Mouse (Mus musculus) lung, postnatal 0 days (tissue): ENCODE data around the gene Ctsc. TPM values are rescaled to one million over a fixed set of nuclear protein-coding genes. Genes with fewer than 3 reads are reported as not detected.
A peak's percentile ranks its signal among the peaks of the same experiment; 100 is the strongest.

ENCODE experiments used
- ATAC-seq: fragments of 200-750 bp; cut with Nextera tagmentation; 2 replicates; pipeline ENCODE4 v1.8.0; 2017; ENCODE audit warnings: moderate library complexity
- DNase-seq: peaks from one replicate; pipeline ENCODE4 v3.0.0-alpha.2; 2016; ENCODE audit warnings: low spot score
- H3K27ac ChIP-seq: fragments of 300-500 bp; sonication (generic); 2 replicates; pipeline ENCODE4 v1.5.1; 2014; ENCODE audit warnings: antibody characterized with exemption, mild to moderate bottlenecking, low read length, mixed read lengths
- H3K27me3 ChIP-seq: fragments of 300-500 bp; sonication (generic); replicated peaks from 2 replicates; pipeline ENCODE4 v1.6.1; 2014; ENCODE audit warnings: low read length, mixed read lengths; ENCODE audit not compliant: insufficient read depth
- H3K36me3 ChIP-seq: fragments of 300-500 bp; sonication (generic); 2 replicates; pipeline ENCODE4 v1.6.1; 2014; ENCODE audit warnings: low read length, mixed read lengths; ENCODE audit not compliant: insufficient read depth
- H3K4me1 ChIP-seq: fragments of 300-500 bp; sonication (generic); 2 replicates; pipeline ENCODE4 v1.6.1; 2014; ENCODE audit warnings: antibody characterized with exemption, low read depth, low read length, mixed read lengths; ENCODE audit not compliant: insufficient read depth
- H3K4me2 ChIP-seq: fragments of 300-500 bp; sonication (generic); replicated peaks from 2 replicates; pipeline ENCODE4 v1.6.1; 2014; ENCODE audit warnings: low read depth, mild to moderate bottlenecking, low read length, moderate library complexity, mixed read lengths
- H3K4me3 ChIP-seq: fragments of 300-500 bp; sonication (generic); 2 replicates; pipeline ENCODE4 v1.5.1; 2014; ENCODE audit warnings: low read depth, low read length
- H3K9ac ChIP-seq: fragments of 300-500 bp; sonication (generic); replicated peaks from 2 replicates; pipeline ENCODE4 v1.6.1; 2014; ENCODE audit warnings: low read depth, mild to moderate bottlenecking
- H3K9me3 ChIP-seq: fragments of 300-500 bp; sonication (generic); 2 replicates; pipeline ENCODE4 v1.6.1; 2016; ENCODE audit warnings: low read length, mixed read lengths
- CTCF ChIP-seq: IDR thresholded peaks from 2 replicates; pipeline ENCODE4 v1.5.1; 2016; ENCODE audit warnings: antibody characterized with exemption, mild to moderate bottlenecking
- EP300 ChIP-seq: IDR thresholded peaks from 2 replicates; pipeline ENCODE4 v1.6.1; 2016; ENCODE audit warnings: antibody characterized with exemption, mild to moderate bottlenecking, control low read depth
- WGBS: fragments of 180-500 bp; shearing (Covaris S2); extraction: QIAGEN DNeasy Blood & Tissue Kit; methylation state at CpG from one replicate; pipeline ENCODE4 v1.1.7; 2014; 5-methylcytosine and 5-hydroxymethylcytosine counted together
- polyA plus RNA-seq: library from polyadenylated mRNA; unstranded; fragments of >200 nt; fragmentation: Nextera tagmentation; extraction: Ambion mirVana; gene quantifications from 2 replicates; pipeline ENCODE4 v1.2.1, GENCODE M21; 2015

Ctsc gene
- polyA plus RNA-seq, 1 experiment from 2014 or later = 303 TPM

- H3K9me3 ChIP-seq = no peaks in the 10 kb centered on the region
- H3K27ac ChIP-seq = no peak overlapping the region
- TF ChIP-seq CTCF (no peak), EP300 (no peak)
These were observed 44.5 kb downstream of the Ctsc start for GRCm38 (mm10) chr7:88322431-88322830.

GRCm38 (mm10) chr7:88327495-88327894 lies 49.6 kb downstream of the Ctsc start:
- ATAC-seq = no peak
- no peak overlapping the region for H3K9ac ChIP-seq
- DNase-seq = no peak

More at GRCm38 (mm10) chr7:88322431-88322830, 44.5 kb downstream of the Ctsc start:
- Histone ChIP-seq H3K36me3 (no peaks in the 10 kb centered on the region), H3K4me3 (no peak overlapping the region), H3K27me3 (no peaks in the 10 kb centered on the region), H3K4me2 (no peak overlapping the region), H3K9ac (no peak overlapping the region), H3K4me1 (no peaks in the 10 kb centered on the region)
- WGBS = 61% methylated on average over 2 of the region's 2 CpGs
- DNase-seq (no peak), ATAC-seq (no peak)

DNA sequence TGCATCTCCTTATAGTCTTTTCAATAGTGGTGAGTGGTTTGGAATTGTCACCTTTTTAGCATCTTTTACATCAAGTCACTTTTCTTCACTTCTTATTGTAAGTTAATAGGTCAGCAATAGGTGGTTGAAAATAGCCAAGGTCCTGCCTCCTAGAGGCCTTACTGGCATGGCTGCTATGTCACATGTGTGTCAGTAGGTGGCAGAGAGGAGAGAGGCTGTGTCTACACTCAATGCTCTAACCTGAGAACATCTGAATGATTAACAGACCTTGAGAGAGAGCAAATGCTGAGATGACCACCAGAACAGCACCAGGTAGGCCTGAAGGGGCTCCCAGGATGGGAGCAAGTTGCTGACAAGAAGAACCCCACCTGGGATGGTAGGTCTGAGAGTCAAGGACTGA lies 65.9 kb downstream of the Ctsc start:
- H3K36me3 ChIP-seq = no peaks in the 10 kb centered on the region
- H3K9me3 ChIP-seq = no peaks in the 10 kb centered on the region
- H3K4me1 ChIP-seq = no peaks in the 10 kb centered on the region
- TF ChIP-seq EP300 (no peak), CTCF (peak; percentile 91)
- no peaks in the 10 kb centered on the region for H3K27me3 ChIP-seq
- H3K4me2 ChIP-seq = no peak overlapping the region
- no peak overlapping the region for H3K27ac ChIP-seq
- DNase-seq = peak; percentile 50
- H3K9ac ChIP-seq = no peak overlapping the region
- H3K4me3 ChIP-seq = no peak overlapping the region
- ATAC-seq = 0 out of 2 replicates have a peak, but pooled peaks have one; percentile 48

More at GRCm38 (mm10) chr7:88327495-88327894, 49.6 kb downstream of the Ctsc start:
- H3K9me3 ChIP-seq = no peaks in the 10 kb centered on the region
- no peak overlapping the region for H3K27ac ChIP-seq
- H3K4me1 ChIP-seq = no peaks in the 10 kb centered on the region
- H3K36me3 ChIP-seq = no peaks in the 10 kb centered on the region
- H3K27me3 ChIP-seq = no peaks in the 10 kb centered on the region
- TF ChIP-seq CTCF (no peak), EP300 (no peak)
- H3K4me2 ChIP-seq = no peak overlapping the region
- H3K4me3 ChIP-seq = no peak overlapping the region

GRCm38 (mm10) chr7:88346035-88346434 lies 68.2 kb downstream of the Ctsc start:
- TF ChIP-seq CTCF (no peak), EP300 (no peak)
- Histone ChIP-seq H3K36me3 (no peaks in the 10 kb centered on the region), H3K27ac (no peak overlapping the region), H3K9ac (no peak overlapping the region), H3K4me3 (no peak overlapping the region), H3K4me1 (no peaks in the 10 kb centered on the region), H3K9me3 (no peaks in the 10 kb centered on the region), H3K4me2 (no peak overlapping the region), H3K27me3 (no peaks in the 10 kb centered on the region)
- ATAC-seq = no peak; the same call in 1 of the 2 replicates
- peak; percentile 11 for DNase-seq
- 77% methylated on average over 1 of the region's 1 CpGs for WGBS

GRCm38 (mm10) chr7:88356871-88357776 lies 79.2 kb downstream of the Ctsc start:
- ATAC-seq = no peak
- Histone ChIP-seq H3K4me1 (no peaks in the 10 kb centered on the region), H3K4me3 (no peak overlapping the region), H3K36me3 (no peaks in the 10 kb centered on the region), H3K9ac (no peak overlapping the region), H3K9me3 (no peaks in the 10 kb centered on the region), H3K27me3 (no peaks in the 10 kb centered on the region), H3K4me2 (no peak overlapping the region), H3K27ac (no peak overlapping the region)
- TF ChIP-seq CTCF = peak; percentile 75
- TF ChIP-seq EP300 = no peak
- peak; percentile 64 for DNase-seq
- 40% methylated on average over 4 of the region's 4 CpGs for WGBS

- Histone ChIP-seq H3K27ac (no peak overlapping the region), H3K4me1 (no peaks in the 10 kb centered on the region), H3K36me3 (no peaks in the 10 kb centered on the region), H3K4me2 (no peak overlapping the region), H3K27me3 (no peaks in the 10 kb centered on the region), H3K4me3 (no peak overlapping the region), H3K9ac (no peak overlapping the region), H3K9me3 (no peaks in the 10 kb centered on the region)
- WGBS = 68% methylated on average over 7 of the region's 7 CpGs
- DNase-seq = no peak
- TF ChIP-seq EP300 (no peak), CTCF (no peak)
- no peak for ATAC-seq
These were observed 80.4 kb downstream of the Ctsc start for GRCm38 (mm10) chr7:88358042-88358878.

Other genes with a start within 250 kb of the Ctsc start
- gene Rab38, start 152.2 kb downstream of the Ctsc start, polyA plus RNA-seq = 20.7 and 21.0 TPM in 2 replicates